Mouse (Mus musculus) layer of hippocampus, adult 9-10 months (tissue): ENCODE data around the gene Gm13043.
"Not testable (repeated sequence)": the region's sequence is repeated elsewhere in the genome, so short reads cannot be mapped to it uniquely, and the experiment has no call there.

Experiments
- DNase-seq: peaks from one replicate; pipeline ENCODE4 v3.0.0; 2022; ENCODE audit warnings: low spot score

The Gm13043 gene

GRCm38 (mm10) chr4:143511043-143511442 lies at the start of gene Gm13043:
TSS of gene Gm13043 (plus strand) at chr4:143511343.
- no peak for DNase-seq

DNA sequence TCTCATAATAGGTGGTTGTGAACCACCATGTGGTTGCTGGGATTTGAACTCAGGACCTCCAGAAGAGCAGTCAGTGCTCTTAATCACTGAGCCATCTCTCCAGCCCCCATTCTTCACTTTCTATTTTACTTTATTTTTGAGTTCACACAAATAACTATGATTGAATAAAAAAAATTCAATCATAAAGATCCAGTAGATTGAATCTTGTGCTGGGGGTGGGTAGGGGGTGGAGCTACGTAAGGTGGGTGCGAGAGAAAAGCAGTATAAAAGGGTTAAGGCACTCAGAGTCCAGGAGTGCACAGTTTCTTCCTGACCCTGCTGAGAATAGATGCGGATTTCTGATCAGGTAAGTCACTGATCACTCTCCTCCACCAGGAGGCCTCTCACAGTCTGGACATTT lies 24.5 kb downstream of the Gm13043 start, which contains the start of gene Gm13040:
Gene Gm13040, plus strand, starts transcription at position 301 of the 400 bp plus-strand sequence.
- DNase-seq, result not testable (repeated sequence)

DNA sequence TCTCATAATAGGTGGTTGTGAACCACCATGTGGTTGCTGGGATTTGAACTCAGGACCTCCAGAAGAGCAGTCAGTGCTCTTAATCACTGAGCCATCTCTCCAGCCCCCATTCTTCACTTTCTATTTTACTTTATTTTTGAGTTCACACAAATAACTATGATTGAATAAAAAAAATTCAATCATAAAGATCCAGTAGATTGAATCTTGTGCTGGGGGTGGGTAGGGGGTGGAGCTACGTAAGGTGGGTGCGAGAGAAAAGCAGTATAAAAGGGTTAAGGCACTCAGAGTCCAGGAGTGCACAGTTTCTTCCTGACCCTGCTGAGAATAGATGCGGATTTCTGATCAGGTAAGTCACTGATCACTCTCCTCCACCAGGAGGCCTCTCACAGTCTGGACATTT lies 40.3 kb downstream of the Gm13043 start, which contains the start of the genes BC080695 and Gm13057:
Gene BC080695, plus strand, starts transcription at position 301 of the 400 bp plus-strand sequence.
Gene Gm13057, plus strand, starts transcription at position 310 of the 400 bp plus-strand sequence.
- DNase-seq, result not testable (repeated sequence)
